ENCODE assay signal across 16 mouse cellular contexts in genomic region chr9:35333631-35334005, GRCm38 (mm10).
DNase-seq lines count a peak whose midpoint lies in the region; TF ChIP-seq lines count a peak whose summit lies in the region.
"Had no signal": no experiment of that assay in that cellular context is flagged by ENCODE, and none has a peak within 500 bp of the region (broad histone marks: within the 10 kb centered on the region; RNA-seq: fewer than 3 reads in every experiment).

No protein-coding gene starts in this region.

- TF ChIP-seq CTCF in thymus, adult 2 months (IDR thresholded peaks at IDR 0.05; ENCODE audit: borderline replicate concordance, control insufficient read depth, extremely low read depth, insufficient read depth, low read length, poor library complexity): no peak

- WGBS in heart, embryonic 10.5 days: 78% methylated on average over 8 of the region's 8 CpGs
- WGBS in embryonic facial prominence, embryonic 10.5 days: 71% methylated on average over 8 of the region's 8 CpGs
- 81% methylated on average over 8 of the region's 8 CpGs for WGBS in limb, embryonic 10.5 days
- 11% methylated on average over 8 of the region's 8 CpGs for WGBS in thymus, adult 2 months

- no peak overlapping the region for H3K4me3 ChIP-seq in heart, embryonic 10.5 days
- H3K4me3 ChIP-seq in embryonic facial prominence, embryonic 10.5 days: no peak overlapping the region
- H3K4me3 ChIP-seq in limb, embryonic 10.5 days: no peak overlapping the region
- H3K4me3 ChIP-seq in thymus, adult 2 months (ENCODE audit: control insufficient read depth, insufficient read depth, low read length): no peak overlapping the region
- H3K4me3 ChIP-seq: liver, embryonic 13.5 days; midbrain, embryonic 13.5 days had no signal

- no peak for TF ChIP-seq POLR2A in thymus, adult 2 months (IDR thresholded peaks at IDR 0.05; ENCODE audit: control insufficient read depth, extremely low read depth, insufficient read depth, low read length, poor library complexity)

- no peaks in the 10 kb centered on the region for H3K36me3 ChIP-seq in heart, embryonic 10.5 days
- no peaks in the 10 kb centered on the region for H3K36me3 ChIP-seq in embryonic facial prominence, embryonic 10.5 days (replicated peaks)
- no peaks in the 10 kb centered on the region for H3K36me3 ChIP-seq in limb, embryonic 10.5 days
- no peaks in the 10 kb centered on the region for H3K36me3 ChIP-seq in thymus, adult 2 months (ENCODE audit: control insufficient read depth, insufficient read depth, low read length)
- H3K36me3 ChIP-seq: liver, embryonic 13.5 days; midbrain, embryonic 13.5 days had no signal

- no peaks in the 10 kb centered on the region for H3K9me3 ChIP-seq in heart, embryonic 10.5 days
- H3K9me3 ChIP-seq in embryonic facial prominence, embryonic 10.5 days: no peaks in the 10 kb centered on the region
- no peaks in the 10 kb centered on the region for H3K9me3 ChIP-seq in limb, embryonic 10.5 days (replicated peaks)
- H3K9me3 ChIP-seq: liver, embryonic 13.5 days; midbrain, embryonic 13.5 days had no signal

- no peak overlapping the region for H3K27ac ChIP-seq in heart, embryonic 10.5 days
- peak overlapping the region; percentile 48; the same call in 1 of the 2 replicates for H3K27ac ChIP-seq in embryonic facial prominence, embryonic 10.5 days (replicated peaks)
- H3K27ac ChIP-seq in limb, embryonic 10.5 days: peak overlapping the region; percentile 86
- H3K27ac ChIP-seq in thymus, adult 2 months (ENCODE audit: control insufficient read depth, insufficient read depth, low read length): no peak overlapping the region
- H3K27ac ChIP-seq: liver, embryonic 13.5 days; macrophage; midbrain, embryonic 13.5 days had no signal

- H3K4me1 ChIP-seq in heart, embryonic 10.5 days: peaks cover 78% of the 10 kb centered on the region
- H3K4me1 ChIP-seq in embryonic facial prominence, embryonic 10.5 days: peaks cover 91% of the 10 kb centered on the region
- H3K4me1 ChIP-seq in limb, embryonic 10.5 days: peaks cover 90% of the 10 kb centered on the region
- peaks cover 23% of the 10 kb centered on the region for H3K4me1 ChIP-seq in thymus, adult 2 months (replicated peaks; ENCODE audit: control insufficient read depth, insufficient read depth, low read length)
- H3K4me1 ChIP-seq: liver, embryonic 13.5 days had no signal

- H3K27me3 ChIP-seq in heart, embryonic 10.5 days (ENCODE audit: insufficient read depth, poor library complexity, severe bottlenecking): peaks cover 24% of the 10 kb centered on the region; the same call in 1 of the 2 replicates
- H3K27me3 ChIP-seq in embryonic facial prominence, embryonic 10.5 days (replicated peaks; ENCODE audit: low read depth, poor library complexity, severe bottlenecking): peaks cover 87% of the 10 kb centered on the region
- H3K27me3 ChIP-seq in limb, embryonic 10.5 days (ENCODE audit: low read depth, poor library complexity, severe bottlenecking): peaks cover 30% of the 10 kb centered on the region; the same call in 1 of the 2 replicates
- H3K27me3 ChIP-seq in thymus, adult 2 months (ENCODE audit: control insufficient read depth, insufficient read depth, low read length): no peaks in the 10 kb centered on the region
- H3K27me3 ChIP-seq: liver, embryonic 13.5 days had no signal

- peak; percentile 55 for DNase-seq in heart, adult 11 months
- no peak for DNase-seq in heart, embryonic 10.5 days (ENCODE audit: low spot score)
- DNase-seq in embryonic facial prominence, embryonic 10.5 days (ENCODE audit: low spot score): no peak
- no peak for DNase-seq in limb, embryonic 10.5 days (ENCODE audit: low spot score)
- peak; percentile 37 for DNase-seq in thymus, adult 2 months
- DNase-seq in left cerebral cortex, adult 9 months (ENCODE audit: low spot score in 2 of 2): no peak
- DNase-seq in urinary bladder, postnatal 14 days (ENCODE audit: low spot score): no peak
- DNase-seq in adrenal gland, postnatal 4 days (ENCODE audit: low spot score in 2 of 2): no peak
- DNase-seq: cerebellum, adult 18-20 months; embryo, embryonic 11 days; heart, postnatal 36 days; kidney, postnatal 36 days; layer of hippocampus, postnatal 36 days; liver, embryonic 13.5 days had no signal

Comparison
In these comparisons a context has a peak if more than half of its experiments do, and no peak if none do; other contexts are left out.
1. DNase-seq: peak in heart, adult 11 months (single experiment) and thymus, adult 2 months (single experiment); none in heart, embryonic 10.5 days (single experiment), embryonic facial prominence, embryonic 10.5 days (single experiment), limb, embryonic 10.5 days (single experiment), left cerebral cortex, adult 9 months (0 of 2), urinary bladder, postnatal 14 days (single experiment) and adrenal gland, postnatal 4 days (0 of 2).
2. H3K27ac ChIP-seq: peak in embryonic facial prominence, embryonic 10.5 days (single experiment) and limb, embryonic 10.5 days (single experiment); none in heart, embryonic 10.5 days (single experiment) and thymus, adult 2 months (single experiment).